Mouse (Mus musculus): ENCODE data around the gene Ap3b1.

- TF ChIP-seq POLR2A (IDR thresholded peaks at IDR 0.05; ENCODE audit: insufficient read depth, low read length) (no peak), CTCF (IDR thresholded peaks at IDR 0.05; ENCODE audit: low read depth, low read length) (no peak), EP300 (IDR thresholded peaks at IDR 0.05; ENCODE audit: insufficient read depth, low read depth, low read length) (no peak)
Observed at GRCm38 (mm10) chr13:94542061-94542460, 183.3 kb downstream of the Ap3b1 start.
